Mouse (Mus musculus): ENCODE measurements around the gene Fancm.

DNA sequence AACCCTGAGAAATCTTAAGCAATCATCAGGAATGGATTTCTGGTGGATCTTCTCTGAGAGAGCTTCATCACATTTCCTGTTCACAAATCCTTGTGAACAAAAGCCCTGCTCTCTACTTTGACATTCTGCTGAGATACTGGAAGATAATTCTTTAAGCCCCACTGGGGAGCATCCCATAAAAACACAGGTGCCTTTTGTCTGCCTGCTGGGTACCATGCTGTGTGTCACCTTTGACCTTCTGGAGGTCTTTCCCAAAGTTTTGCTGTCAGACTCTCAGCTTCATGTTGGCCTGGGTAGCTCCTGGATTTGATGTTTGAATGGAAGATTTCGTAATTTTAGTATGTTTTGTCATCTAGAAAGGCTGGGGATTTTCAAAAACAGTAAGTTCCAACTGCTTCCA lies 33.3 kb downstream of the Fancm start:
- no peak for TF ChIP-seq CTCF (IDR thresholded peaks at IDR 0.05; ENCODE audit: borderline replicate concordance, extremely low read depth, insufficient read depth, insufficient read length)
- no peak for TF ChIP-seq POLR2A (IDR thresholded peaks at IDR 0.05; ENCODE audit: borderline replicate concordance, extremely low read depth, insufficient read depth, insufficient read length, poor library complexity, severe bottlenecking)
